Mouse (Mus musculus): Measurements from ENCODE around the gene Panx2. TPM values are rescaled to one million over a fixed set of nuclear protein-coding genes. Genes with fewer than 3 reads are reported as not detected.

Panx2 gene
- polyA plus RNA-seq, 1 experiment from 2014 or later: not detected

DNA sequence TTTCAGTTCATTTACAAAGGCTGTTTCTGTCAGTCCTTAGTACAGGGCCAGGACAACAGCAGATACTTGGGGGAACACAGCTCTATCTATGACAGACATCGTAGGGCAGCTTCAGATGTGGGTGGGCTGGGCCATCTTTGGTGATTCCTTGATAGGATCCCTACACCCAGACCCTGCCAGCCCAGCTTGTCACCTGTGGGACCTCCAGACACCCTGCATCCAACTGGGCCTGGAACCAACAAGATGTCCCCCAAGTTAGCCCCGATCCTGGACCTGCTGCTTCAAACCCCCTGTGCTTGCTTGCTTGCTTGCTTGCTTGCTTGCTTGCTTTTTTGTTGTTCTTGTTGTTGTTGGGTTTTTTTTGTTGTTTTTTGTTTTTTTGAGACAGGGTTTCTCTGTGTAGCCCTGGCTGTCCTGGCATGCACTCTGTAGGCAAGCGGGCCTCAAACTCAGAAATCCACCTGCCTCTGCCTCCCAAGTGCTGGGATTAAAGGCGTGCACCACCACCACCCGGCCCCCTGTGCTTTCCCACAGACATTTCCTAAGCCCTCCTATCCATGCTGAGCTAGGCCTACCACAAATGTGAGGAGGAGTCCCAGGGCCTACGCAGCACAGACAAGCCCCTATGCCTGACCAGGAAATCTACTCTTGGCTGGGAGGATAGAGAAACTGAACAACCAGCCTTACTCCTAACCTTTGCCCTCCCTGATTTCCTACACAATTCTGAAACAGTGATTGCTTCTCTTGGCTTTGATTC lies 2.4 kb downstream of the Panx2 start:
- Histone ChIP-seq H3K9me3 (replicated peaks) (no peaks in the 10 kb centered on the region), H3K27me3 (peaks cover 95% of the 10 kb centered on the region), H3K4me2 (no peak overlapping the region), H3K27ac (replicated peaks) (no peak overlapping the region), H3K9ac (no peak overlapping the region), H3K4me3 (replicated peaks) (no peak overlapping the region), H3K36me3 (replicated peaks) (no peaks in the 10 kb centered on the region), H3K4me1 (replicated peaks) (peaks cover 8% of the 10 kb centered on the region; the same call in 1 of the 2 replicates)
- no peak for ATAC-seq (ENCODE audit: insufficient read depth)
- WGBS (ENCODE audit: insufficient replicate concordance): 52% methylated on average over 6 of the region's 6 CpGs

DNA sequence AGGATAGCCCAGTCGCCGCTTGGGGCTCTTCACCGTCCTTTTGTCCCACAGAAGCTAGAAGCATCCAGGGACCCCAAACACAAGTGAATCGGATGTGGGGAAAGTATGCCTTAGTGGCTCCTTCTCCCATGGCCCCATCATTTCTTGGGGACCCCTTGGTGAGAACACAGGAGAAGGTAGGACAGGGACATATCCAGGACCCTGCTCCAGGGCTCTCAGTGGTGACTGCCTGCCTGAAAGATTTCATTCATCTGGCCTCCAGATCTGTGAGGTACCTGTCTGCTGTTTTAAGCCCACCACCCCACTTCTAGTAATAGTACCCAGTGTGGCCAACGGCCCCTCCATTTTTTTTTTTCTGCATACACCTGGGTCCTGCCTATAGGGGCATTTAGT lies 3.0 kb downstream of the Panx2 start:
- ATAC-seq (ENCODE audit: insufficient read depth): no peak
- Histone ChIP-seq H3K36me3 (replicated peaks) (no peaks in the 10 kb centered on the region), H3K4me1 (replicated peaks) (peaks cover 8% of the 10 kb centered on the region; the same call in 1 of the 2 replicates), H3K27me3 (peaks cover 96% of the 10 kb centered on the region), H3K4me2 (no peak overlapping the region), H3K9me3 (replicated peaks) (no peaks in the 10 kb centered on the region), H3K4me3 (replicated peaks) (no peak overlapping the region), H3K27ac (replicated peaks) (no peak overlapping the region), H3K9ac (no peak overlapping the region)
- WGBS (ENCODE audit: insufficient replicate concordance): 70% methylated on average over 5 of the region's 5 CpGs

DNA sequence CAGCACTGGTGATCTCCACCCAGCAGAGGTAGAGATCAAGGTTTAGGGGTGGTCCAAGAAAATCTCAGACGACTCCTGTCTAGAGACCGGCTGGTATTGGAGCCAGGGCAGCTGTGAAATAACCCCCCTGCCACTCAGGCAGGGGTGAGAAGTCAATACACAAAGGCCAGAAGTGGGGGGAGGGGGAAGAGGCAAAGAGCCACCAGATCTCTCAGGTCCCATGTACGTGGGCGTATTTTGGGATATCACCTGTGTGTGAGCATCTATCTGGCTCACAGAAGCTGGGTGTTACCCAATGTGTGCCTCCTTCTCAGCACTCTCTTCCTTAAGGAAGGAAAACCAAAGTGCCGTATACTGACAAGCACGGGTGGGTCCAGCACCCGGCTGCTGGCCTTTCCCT lies 3.5 kb downstream of the Panx2 start:
- no peaks in the 10 kb centered on the region for H3K36me3 ChIP-seq (replicated peaks)
- H3K27ac ChIP-seq (replicated peaks): no peak overlapping the region
- no peak overlapping the region for H3K4me3 ChIP-seq (replicated peaks)
- no peaks in the 10 kb centered on the region for H3K9me3 ChIP-seq (replicated peaks)
- no peak for ATAC-seq (ENCODE audit: insufficient read depth)
- no peak overlapping the region for H3K4me2 ChIP-seq
- WGBS (ENCODE audit: insufficient replicate concordance): 61% methylated on average over 7 of the region's 7 CpGs
- peaks cover 8% of the 10 kb centered on the region for H3K4me1 ChIP-seq (replicated peaks)
- peaks cover 96% of the 10 kb centered on the region for H3K27me3 ChIP-seq
- H3K9ac ChIP-seq: no peak overlapping the region

DNA sequence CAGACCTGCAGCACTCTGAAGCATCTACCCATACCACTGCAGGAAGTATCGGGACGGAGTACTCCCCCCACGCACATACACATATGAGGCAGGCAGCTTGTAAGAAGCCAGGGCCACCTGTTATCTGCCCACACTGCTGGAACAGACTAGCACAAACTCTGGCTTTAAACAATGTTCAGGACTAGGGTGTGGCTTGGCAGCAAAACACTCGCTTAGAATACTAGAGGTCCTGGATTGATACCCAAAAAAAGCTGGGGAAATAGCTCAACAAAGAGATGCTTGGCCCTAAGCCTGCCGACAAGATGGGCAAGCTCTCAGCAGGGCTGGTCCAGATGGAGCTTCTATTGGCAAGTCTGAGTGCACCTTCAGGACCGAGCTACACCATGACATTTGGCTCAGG lies 4.0 kb downstream of the Panx2 start:
- H3K27ac ChIP-seq (replicated peaks): no peak overlapping the region
- H3K9me3 ChIP-seq (replicated peaks): no peaks in the 10 kb centered on the region
- no peak overlapping the region for H3K9ac ChIP-seq
- no peak overlapping the region for H3K4me3 ChIP-seq (replicated peaks)
- H3K36me3 ChIP-seq (replicated peaks): no peaks in the 10 kb centered on the region
- ATAC-seq (ENCODE audit: insufficient read depth): no peak
- H3K4me1 ChIP-seq (replicated peaks): peaks cover 8% of the 10 kb centered on the region
- peaks cover 96% of the 10 kb centered on the region for H3K27me3 ChIP-seq
- 48% methylated on average over 6 of the region's 6 CpGs for WGBS (ENCODE audit: insufficient replicate concordance)
- no peak overlapping the region for H3K4me2 ChIP-seq

GRCm38 (mm10) chr15:89064891-89065290 lies 5.4 kb downstream of the Panx2 start:
- 73% methylated on average over 5 of the region's 5 CpGs for WGBS (ENCODE audit: insufficient replicate concordance)
- no peak overlapping the region for H3K4me3 ChIP-seq (replicated peaks)
- no peaks in the 10 kb centered on the region for H3K36me3 ChIP-seq (replicated peaks)
- H3K27me3 ChIP-seq: peaks cover 96% of the 10 kb centered on the region
- no peaks in the 10 kb centered on the region for H3K9me3 ChIP-seq (replicated peaks)
- ATAC-seq (ENCODE audit: insufficient read depth): no peak
- H3K27ac ChIP-seq (replicated peaks): no peak overlapping the region
- H3K4me1 ChIP-seq (replicated peaks): peaks cover 3% of the 10 kb centered on the region
- no peak overlapping the region for H3K9ac ChIP-seq
- H3K4me2 ChIP-seq: no peak overlapping the region

DNA sequence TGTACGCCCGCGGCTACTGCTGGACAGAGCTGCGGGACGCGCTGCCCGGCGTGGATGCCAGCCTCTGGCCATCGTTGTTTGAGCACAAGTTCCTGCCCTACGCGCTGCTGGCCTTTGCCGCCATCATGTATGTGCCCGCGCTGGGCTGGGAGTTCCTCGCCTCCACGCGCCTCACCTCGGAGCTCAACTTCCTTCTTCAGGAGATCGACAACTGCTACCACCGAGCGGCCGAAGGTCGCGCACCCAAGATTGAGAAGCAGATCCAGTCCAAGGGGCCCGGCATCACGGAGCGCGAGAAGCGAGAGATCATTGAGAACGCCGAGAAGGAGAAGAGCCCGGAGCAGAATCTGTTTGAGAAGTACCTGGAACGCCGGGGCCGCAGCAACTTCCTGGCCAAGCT lies 8.1 kb downstream of the Panx2 start:
- no peak overlapping the region for H3K9ac ChIP-seq
- no peak overlapping the region for H3K4me3 ChIP-seq (replicated peaks)
- WGBS (ENCODE audit: insufficient replicate concordance): 15% methylated on average over 35 of the region's 35 CpGs

GRCm38 (mm10) chr15:89068226-89068625 lies 8.7 kb downstream of the Panx2 start:
- Histone ChIP-seq H3K27me3 (peaks cover 93% of the 10 kb centered on the region), H3K9ac (no peak overlapping the region), H3K27ac (replicated peaks) (no peak overlapping the region), H3K4me2 (no peak overlapping the region), H3K9me3 (replicated peaks) (no peaks in the 10 kb centered on the region), H3K4me3 (replicated peaks) (no peak overlapping the region), H3K4me1 (replicated peaks) (no peaks in the 10 kb centered on the region; the same call in 1 of the 2 replicates), H3K36me3 (replicated peaks) (no peaks in the 10 kb centered on the region)
- no peak for ATAC-seq (ENCODE audit: insufficient read depth)
- WGBS (ENCODE audit: insufficient replicate concordance): 25% methylated on average over 26 of the region's 26 CpGs

More for the DNA sequence above, 8.1 kb downstream of the Panx2 start:
- no peaks in the 10 kb centered on the region for H3K36me3 ChIP-seq (replicated peaks)
- ATAC-seq (ENCODE audit: insufficient read depth): no peak
- no peak overlapping the region for H3K27ac ChIP-seq (replicated peaks)
- H3K27me3 ChIP-seq: peaks cover 93% of the 10 kb centered on the region
- no peak overlapping the region; the same call in 1 of the 2 replicates for H3K4me2 ChIP-seq
- H3K4me1 ChIP-seq (replicated peaks): no peaks in the 10 kb centered on the region; the same call in 1 of the 2 replicates
- H3K9me3 ChIP-seq (replicated peaks): no peaks in the 10 kb centered on the region

- Histone ChIP-seq H3K36me3 (replicated peaks) (no peaks in the 10 kb centered on the region), H3K9me3 (replicated peaks) (no peaks in the 10 kb centered on the region), H3K27me3 (peaks cover 83% of the 10 kb centered on the region), H3K4me2 (no peak overlapping the region), H3K27ac (replicated peaks) (no peak overlapping the region), H3K4me1 (replicated peaks) (peaks cover under 1% of the 10 kb centered on the region; the same call in 1 of the 2 replicates), H3K9ac (no peak overlapping the region), H3K4me3 (replicated peaks) (no peak overlapping the region)
- ATAC-seq (ENCODE audit: insufficient read depth): no peak
- 60% methylated on average over 19 of the region's 19 CpGs for WGBS (ENCODE audit: insufficient replicate concordance)
These were observed 9.9 kb downstream of the Panx2 start for GRCm38 (mm10) chr15:89069336-89069840.

DNA sequence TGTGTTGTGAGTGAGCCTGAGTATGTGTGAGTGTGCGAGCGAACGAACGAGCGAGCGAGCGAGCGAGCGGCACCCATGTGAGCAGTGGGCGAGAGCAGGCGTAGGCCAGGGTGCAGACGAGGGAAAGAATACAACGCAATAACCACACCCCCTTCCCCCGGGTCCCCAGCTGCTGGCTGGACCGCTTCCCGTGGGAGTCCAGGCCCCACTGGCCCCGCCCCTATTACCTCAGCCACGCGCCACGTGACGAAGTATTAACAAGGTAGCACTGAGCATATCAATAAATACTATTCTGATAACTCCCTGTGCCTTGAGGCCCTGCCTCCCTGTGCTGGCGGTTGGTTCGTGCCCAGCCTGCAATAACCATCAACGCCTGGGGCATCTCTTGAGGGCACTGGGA lies 11.1 kb downstream of the Panx2 start:
- peaks cover 73% of the 10 kb centered on the region for H3K27me3 ChIP-seq
- no peak overlapping the region for H3K27ac ChIP-seq (replicated peaks)
- H3K9me3 ChIP-seq (replicated peaks): no peaks in the 10 kb centered on the region
- H3K9ac ChIP-seq: no peak overlapping the region
- 67% methylated on average over 24 of the region's 24 CpGs for WGBS (ENCODE audit: insufficient replicate concordance)
- peaks cover 13% of the 10 kb centered on the region for H3K4me1 ChIP-seq (replicated peaks)
- no peaks in the 10 kb centered on the region for H3K36me3 ChIP-seq (replicated peaks)
- no peak overlapping the region for H3K4me3 ChIP-seq (replicated peaks)
- ATAC-seq (ENCODE audit: insufficient read depth): no peak
- H3K4me2 ChIP-seq: no peak overlapping the region

GRCm38 (mm10) chr15:89073993-89074603 lies 14.6 kb downstream of the Panx2 start:
- no peaks in the 10 kb centered on the region for H3K36me3 ChIP-seq (replicated peaks)
- 44% methylated on average over 10 of the region's 10 CpGs for WGBS (ENCODE audit: insufficient replicate concordance)
- no peak for ATAC-seq (ENCODE audit: insufficient read depth)

DNA sequence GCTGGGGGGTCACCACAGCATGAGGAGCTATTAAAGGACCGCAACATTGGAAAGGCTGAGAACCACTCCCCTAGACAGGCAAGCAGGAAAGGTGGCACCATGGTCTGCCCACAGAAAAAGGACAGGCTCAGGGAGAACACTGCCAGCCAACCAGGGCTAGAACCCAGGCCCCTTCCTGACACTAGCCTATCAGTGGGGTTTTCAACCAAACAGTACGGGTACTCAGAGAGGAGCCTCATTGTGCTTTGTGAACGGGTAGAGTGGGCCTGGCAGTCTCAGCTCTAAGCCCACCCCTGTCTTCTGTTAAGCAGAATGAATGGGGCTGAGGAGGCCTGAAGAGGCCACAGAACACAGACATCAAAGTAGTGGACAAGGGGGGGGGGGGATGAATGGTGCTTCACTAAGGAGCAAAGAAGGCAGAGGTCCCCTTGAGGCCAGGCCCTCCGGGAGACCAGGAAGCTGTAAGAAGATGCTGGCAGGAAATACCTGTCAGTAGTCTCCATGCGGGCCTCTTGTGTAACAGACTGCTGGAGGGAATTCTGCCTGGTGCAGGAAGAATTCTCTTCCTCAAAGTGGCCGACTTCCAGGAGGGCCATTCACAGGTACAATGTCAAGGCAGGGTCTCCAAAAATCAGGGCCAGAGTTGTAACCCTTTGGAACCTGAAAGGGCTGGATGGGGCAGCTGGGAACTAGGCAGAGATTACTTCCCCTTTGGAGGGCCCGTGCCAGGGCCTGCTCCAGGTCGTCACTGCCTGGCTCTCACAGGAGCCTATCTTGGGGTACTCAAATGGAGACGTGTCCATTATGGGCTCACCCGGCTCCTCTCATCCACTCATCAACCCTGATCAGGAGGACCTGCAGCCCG lies 15.3 kb downstream of the Panx2 start, which contains the start of gene Trabd:
Gene Trabd (plus strand): TSS at position 512 of the 865 bp plus-strand sequence.
- peak within 1 kb of the TSS; percentile 72 for H3K9ac ChIP-seq
- H3K4me3 ChIP-seq (replicated peaks): peak within 1 kb of the TSS; percentile 78
- 35% methylated on average over 11 of the region's 11 CpGs for WGBS (ENCODE audit: insufficient replicate concordance)
- H3K27ac ChIP-seq (replicated peaks): peak within 1 kb of the TSS; percentile 64
- peaks cover 42% of the 10 kb centered on the region for H3K4me1 ChIP-seq (replicated peaks)
- no peak for ATAC-seq (ENCODE audit: insufficient read depth)
- H3K9me3 ChIP-seq (replicated peaks): no peaks in the 10 kb centered on the region
- peaks cover 31% of the 10 kb centered on the region for H3K27me3 ChIP-seq
- peak within 1 kb of the TSS; percentile 85 for H3K4me2 ChIP-seq
- 0 out of 2 replicates have a peak, but pooled peaks cover 2% of the 10 kb centered on the region for H3K36me3 ChIP-seq (replicated peaks)

More at GRCm38 (mm10) chr15:89073993-89074603, 14.6 kb downstream of the Panx2 start:
- Histone ChIP-seq H3K27ac (replicated peaks) (no peak overlapping the region), H3K9me3 (replicated peaks) (no peaks in the 10 kb centered on the region), H3K4me2 (no peak overlapping the region), H3K27me3 (peaks cover 38% of the 10 kb centered on the region), H3K9ac (no peak overlapping the region), H3K4me3 (replicated peaks) (no peak overlapping the region), H3K4me1 (replicated peaks) (peaks cover 42% of the 10 kb centered on the region)
